8 mouse cellular contexts compared by ENCODE assay signal in genomic region chr7:30728739-30729395, GRCm38 (mm10). TPM values are rescaled to one million over a fixed set of nuclear protein-coding genes. Genes with fewer than 3 reads are reported as not detected.
DNase-seq lines count a peak whose midpoint lies in the region; ATAC-seq and TF ChIP-seq lines count a peak whose summit lies in the region.
"Had no signal": no experiment of that assay in that cellular context is flagged by ENCODE, and none has a peak within 500 bp of the region (broad histone marks: within the 10 kb centered on the region; RNA-seq: fewer than 3 reads in every experiment).

No protein-coding gene starts in this region.

- H3K27ac ChIP-seq in lung, embryonic 16.5 days (ENCODE audit: low read length): peak overlapping the region; percentile 42; the same call in 1 of the 2 replicates
- H3K27ac ChIP-seq in cortical plate, adult 2 months (ENCODE audit: insufficient read depth, low read length): peak overlapping the region; percentile 33; the same call in 1 of the 2 replicates
- H3K27ac ChIP-seq in hindbrain, postnatal 0 days: peak overlapping the region; percentile 86
- H3K27ac ChIP-seq in midbrain, postnatal 0 days (ENCODE audit: low read depth, low read length): peak overlapping the region; percentile 83

- no peaks in the 10 kb centered on the region for H3K27me3 ChIP-seq in lung, embryonic 16.5 days (ENCODE audit: control insufficient read depth, insufficient read depth, low read depth, low read length)
- no peaks in the 10 kb centered on the region for H3K27me3 ChIP-seq in hindbrain, postnatal 0 days (ENCODE audit: insufficient read depth, low read length)
- H3K27me3 ChIP-seq in midbrain, postnatal 0 days (ENCODE audit: insufficient read depth, low read length): no peaks in the 10 kb centered on the region

- 5% methylated on average over 26 of the region's 26 CpGs for WGBS in lung, embryonic 16.5 days
- 9% methylated on average over 26 of the region's 26 CpGs for WGBS in hindbrain, postnatal 0 days
- WGBS in midbrain, postnatal 0 days: 8% methylated on average over 26 of the region's 26 CpGs

- intact Hi-C loops in gastrocnemius, postnatal 14 days (cut with DNase I; ENCODE audit: low total_unique reads): no loop called here

- H3K9ac ChIP-seq in lung, embryonic 16.5 days (ENCODE audit: low read length): peak overlapping the region; percentile 90
- peak overlapping the region; percentile 82 for H3K9ac ChIP-seq in hindbrain, postnatal 0 days (replicated peaks; ENCODE audit: low read length)
- H3K9ac ChIP-seq in midbrain, postnatal 0 days (replicated peaks; ENCODE audit: low read length, poor library complexity, severe bottlenecking): peak overlapping the region; percentile 86

- no peak for TF ChIP-seq POLR2A in cortical plate, adult 2 months (IDR thresholded peaks at IDR 0.05; ENCODE audit: extremely low read depth, insufficient read depth, low read length)

- H3K4me3 ChIP-seq in lung, embryonic 16.5 days (ENCODE audit: low read length): peak overlapping the region; percentile 84
- peak overlapping the region; percentile 91 for H3K4me3 ChIP-seq in cortical plate, adult 2 months (ENCODE audit: insufficient read depth, low read length)
- H3K4me3 ChIP-seq in hindbrain, postnatal 0 days (ENCODE audit: low read length): peak overlapping the region; percentile 72
- peak overlapping the region; percentile 72 for H3K4me3 ChIP-seq in midbrain, postnatal 0 days (ENCODE audit: low read depth, low read length)

- H3K4me2 ChIP-seq in lung, embryonic 16.5 days (ENCODE audit: low read depth, low read length): peak overlapping the region; percentile 85
- peak overlapping the region; percentile 83 for H3K4me2 ChIP-seq in hindbrain, postnatal 0 days (ENCODE audit: low read depth, low read length)
- H3K4me2 ChIP-seq in midbrain, postnatal 0 days (ENCODE audit: low read depth, low read length, poor library complexity, severe bottlenecking): peak overlapping the region; percentile 80

- ATAC-seq in lung, embryonic 16.5 days (ENCODE audit: low read depth): peak; percentile 41; the same call in 1 of the 2 replicates
- ATAC-seq in hindbrain, postnatal 0 days: no peak; the same call in 1 of the 2 replicates
- ATAC-seq in midbrain, postnatal 0 days (ENCODE audit: low FRiP score): peak; percentile 27

- H3K36me3 ChIP-seq in lung, embryonic 16.5 days (ENCODE audit: control insufficient read depth, insufficient read depth, low read length): no peaks in the 10 kb centered on the region; the same call in 1 of the 2 replicates
- H3K36me3 ChIP-seq in hindbrain, postnatal 0 days (ENCODE audit: insufficient read depth, low read length): peaks cover 20% of the 10 kb centered on the region
- peaks cover 13% of the 10 kb centered on the region for H3K36me3 ChIP-seq in midbrain, postnatal 0 days (ENCODE audit: insufficient read depth, low read length)

- DNase-seq in lung, postnatal 4 days: no peak
- no peak for DNase-seq in hindbrain, postnatal 0 days (ENCODE audit: low spot score)
- peak; percentile 10 for DNase-seq in midbrain, postnatal 0 days (ENCODE audit: low spot score)
- DNase-seq in layer of hippocampus, adult 9-11 months: no peak
- no peak for DNase-seq in gastrocnemius, postnatal 14 days

- peaks cover 11% of the 10 kb centered on the region for H3K4me1 ChIP-seq in lung, embryonic 16.5 days (replicated peaks; ENCODE audit: control insufficient read depth, insufficient read depth, low read length)
- H3K4me1 ChIP-seq in cortical plate, adult 2 months (ENCODE audit: control insufficient read depth, insufficient read depth, low read length): peaks cover 11% of the 10 kb centered on the region
- H3K4me1 ChIP-seq in hindbrain, postnatal 0 days (ENCODE audit: insufficient read depth, low read length): peaks cover 7% of the 10 kb centered on the region; the same call in 1 of the 2 replicates
- peaks cover 12% of the 10 kb centered on the region for H3K4me1 ChIP-seq in midbrain, postnatal 0 days (ENCODE audit: insufficient read depth, low read length)

- no peaks in the 10 kb centered on the region for H3K9me3 ChIP-seq in lung, embryonic 16.5 days (ENCODE audit: control insufficient read depth, low read length)
- no peaks in the 10 kb centered on the region for H3K9me3 ChIP-seq in hindbrain, postnatal 0 days (ENCODE audit: low read length)
- no peaks in the 10 kb centered on the region for H3K9me3 ChIP-seq in midbrain, postnatal 0 days (ENCODE audit: low read length)

- peak; percentile 2; the same call in 1 of the 2 replicates for TF ChIP-seq CTCF in cortical plate, adult 2 months (IDR thresholded peaks at IDR 0.05; ENCODE audit: extremely low read depth, insufficient read depth, low read length)
- 0 out of 2 replicates have a peak, but pooled peaks have one; percentile 7 for TF ChIP-seq CTCF in hindbrain, postnatal 0 days (IDR thresholded peaks at IDR 0.05; ENCODE audit: low read depth)
- peak; percentile 20; the same call in 1 of the 2 replicates for TF ChIP-seq CTCF in midbrain, postnatal 0 days (IDR thresholded peaks at IDR 0.05)

RNA-seq across cellular contexts. Expression of gene Tmem147, which starts 0.5 kb away (rescaled TPM):
- polyA plus RNA-seq in lung, embryonic 16.5 days (2015; fragmentation: Nextera tagmentation; extraction: Ambion mirVana): 148 and 160 TPM in 2 replicates
- 189 and 190 TPM in 2 replicates for polyA plus RNA-seq in cortical plate, adult 2 months (2012; rRNA removed)
- total RNA-seq in hindbrain, postnatal 0 days (2014; rRNA removed): 195 and 238 TPM in 2 replicates
- 338 and 342 TPM in 2 replicates for polyA plus RNA-seq in hindbrain, postnatal 0 days (2015; fragmentation: Nextera tagmentation; extraction: Ambion mirVana)
- 166 and 167 TPM in 2 replicates for total RNA-seq in midbrain, postnatal 0 days (2014; rRNA removed)
- 290 and 318 TPM in 2 replicates for polyA plus RNA-seq in midbrain, postnatal 0 days (2015; fragmentation: Nextera tagmentation; extraction: Ambion mirVana)
- 100 to 1,000 TPM; 222 to 233 TPM for total RNA-seq in gastrocnemius, postnatal 14 days (2021)

RNA-seq across cellular contexts. Expression of gene Gapdhs, which starts 14.6 kb away (rescaled TPM):
- polyA plus RNA-seq in lung, embryonic 16.5 days (2015; fragmentation: Nextera tagmentation; extraction: Ambion mirVana): 0.45 and 0.58 TPM in 2 replicates
- polyA plus RNA-seq in cortical plate, adult 2 months (2012; rRNA removed): not detected in 2 replicates
- total RNA-seq in hindbrain, postnatal 0 days (2014; rRNA removed): not detected in 2 replicates
- polyA plus RNA-seq in hindbrain, postnatal 0 days (2015; fragmentation: Nextera tagmentation; extraction: Ambion mirVana): 0.32 and 0.69 TPM in 2 replicates
- not detected in 2 replicates for total RNA-seq in midbrain, postnatal 0 days (2014; rRNA removed)
- polyA plus RNA-seq in midbrain, postnatal 0 days (2015; fragmentation: Nextera tagmentation; extraction: Ambion mirVana): 0.79 and 0.80 TPM in 2 replicates
- not detected for total RNA-seq in gastrocnemius, postnatal 14 days (2021)
- total RNA-seq: layer of hippocampus, adult 18-20 months had no signal

RNA-seq across cellular contexts. Expression of gene Atp4a, which starts 16.9 kb away (rescaled TPM):
- 0.10 and 0.26 TPM in 2 replicates for polyA plus RNA-seq in lung, embryonic 16.5 days (2015; fragmentation: Nextera tagmentation; extraction: Ambion mirVana)
- polyA plus RNA-seq in cortical plate, adult 2 months (2012; rRNA removed): 0.73 and 1.0 TPM in 2 replicates
- 2.0 and 5.3 TPM in 2 replicates for total RNA-seq in hindbrain, postnatal 0 days (2014; rRNA removed)
- 4.2 and 6.0 TPM in 2 replicates for polyA plus RNA-seq in hindbrain, postnatal 0 days (2015; fragmentation: Nextera tagmentation; extraction: Ambion mirVana)
- total RNA-seq in midbrain, postnatal 0 days (2014; rRNA removed): 0.82 and 2.3 TPM in 2 replicates
- 2.7 and 2.8 TPM in 2 replicates for polyA plus RNA-seq in midbrain, postnatal 0 days (2015; fragmentation: Nextera tagmentation; extraction: Ambion mirVana)
- total RNA-seq in gastrocnemius, postnatal 14 days (2021): under 1 TPM; 0.16 to 0.41 TPM

RNA-seq across cellular contexts. Expression of gene Sbsn, which starts 22.4 kb away (rescaled TPM):
- 1.5 and 2.6 TPM in 2 replicates for polyA plus RNA-seq in lung, embryonic 16.5 days (2015; fragmentation: Nextera tagmentation; extraction: Ambion mirVana)
- polyA plus RNA-seq in cortical plate, adult 2 months (2012; rRNA removed): 8.4 and 8.6 TPM in 2 replicates
- total RNA-seq in hindbrain, postnatal 0 days (2014; rRNA removed): 0.84 and 4.2 TPM in 2 replicates
- 2.9 and 3.0 TPM in 2 replicates for polyA plus RNA-seq in hindbrain, postnatal 0 days (2015; fragmentation: Nextera tagmentation; extraction: Ambion mirVana)
- 2.4 and 4.0 TPM in 2 replicates for total RNA-seq in midbrain, postnatal 0 days (2014; rRNA removed)
- polyA plus RNA-seq in midbrain, postnatal 0 days (2015; fragmentation: Nextera tagmentation; extraction: Ambion mirVana): 1.8 and 4.1 TPM in 2 replicates
- total RNA-seq in gastrocnemius, postnatal 14 days (2021): 1 to 10 TPM; 3.7 to 4.1 TPM

RNA-seq across cellular contexts. Expression of gene 2200002J24Rik, which starts 30.1 kb away (rescaled TPM):
- 0.75 and 1.4 TPM in 2 replicates for polyA plus RNA-seq in lung, embryonic 16.5 days (2015; fragmentation: Nextera tagmentation; extraction: Ambion mirVana)
- polyA plus RNA-seq in cortical plate, adult 2 months (2012; rRNA removed): not detected in 2 replicates
- not detected in 2 replicates for total RNA-seq in hindbrain, postnatal 0 days (2014; rRNA removed)
- 0.55 TPM in 1 of 2 replicates, not detected in the other for polyA plus RNA-seq in hindbrain, postnatal 0 days (2015; fragmentation: Nextera tagmentation; extraction: Ambion mirVana)
- total RNA-seq in midbrain, postnatal 0 days (2014; rRNA removed): not detected in 2 replicates
- not detected in 2 replicates for polyA plus RNA-seq in midbrain, postnatal 0 days (2015; fragmentation: Nextera tagmentation; extraction: Ambion mirVana)
- total RNA-seq in gastrocnemius, postnatal 14 days (2021): not detected
- total RNA-seq: layer of hippocampus, adult 18-20 months had no signal

Comparison
In these comparisons a context has a peak if more than half of its experiments do, and no peak if none do; other contexts are left out.
1. H3K27ac ChIP-seq: peak in every context shown above with its lines; median percentile 86 in hindbrain, postnatal 0 days; 83 in midbrain, postnatal 0 days; 42 in lung, embryonic 16.5 days; 33 in cortical plate, adult 2 months.